Mouse (Mus musculus) leukemia stem cell, adult 10-12 weeks (primary cell): ENCODE results near the gene Rhobtb3. TPM values are rescaled to one million over a fixed set of nuclear protein-coding genes. Genes with fewer than 3 reads are reported as not detected.

Experiments used
- polyA plus RNA-seq: library from polyadenylated mRNA; stranded (reverse); fragments of >175 nt; gene quantifications from 2 replicates; pipeline ENCODE4 v1.2.3, GENCODE M21; 2012; ENCODE audit warnings: low replicate concordance

The Rhobtb3 gene
- 1.6 and 2.6 TPM in 2 replicates for polyA plus RNA-seq

DNA sequence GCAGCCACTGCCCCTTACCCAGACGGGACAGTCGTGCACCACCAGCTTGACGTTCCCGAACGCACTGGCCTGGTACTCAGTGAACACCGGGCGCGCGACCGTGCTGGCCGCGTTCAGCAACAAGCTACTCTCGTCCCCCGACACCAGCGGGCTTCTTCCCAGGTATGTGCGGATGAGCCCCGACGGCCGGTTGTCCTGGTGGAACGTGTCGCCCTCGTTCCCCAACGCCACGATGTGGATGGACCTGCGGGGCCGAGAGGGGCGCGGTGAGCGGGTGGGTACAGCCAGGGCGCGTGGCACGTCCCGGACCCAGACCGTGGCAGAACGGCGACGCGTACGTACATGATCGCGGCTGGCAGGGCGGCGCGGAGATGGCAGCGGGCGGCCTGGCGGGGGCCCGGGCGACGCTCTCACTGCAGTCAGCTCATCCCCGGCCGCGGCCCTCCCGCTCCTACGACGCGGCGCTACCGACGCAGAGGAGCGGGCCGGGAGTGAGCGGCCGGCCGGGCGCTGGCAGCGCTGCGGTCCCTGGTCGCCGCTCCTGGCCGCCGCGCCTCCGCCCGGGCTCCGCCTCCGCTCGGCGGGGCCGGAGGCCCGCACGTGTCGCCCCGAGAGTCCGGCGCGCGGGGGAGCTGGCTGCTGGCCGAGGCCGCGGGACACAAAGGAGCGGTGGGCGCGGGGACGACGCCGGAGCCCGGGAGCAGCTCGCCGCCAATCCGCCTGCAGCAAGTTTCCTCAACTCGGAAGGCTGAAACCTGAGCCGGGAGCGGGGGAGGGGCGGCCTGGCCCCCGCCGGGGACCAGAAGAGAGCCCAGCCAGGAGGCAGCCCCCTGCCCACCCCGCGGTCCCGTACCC, at the start of gene Rhobtb3:
Gene Rhobtb3, minus strand, starts transcription at position 737 of the 855 bp plus-strand sequence.

DNA sequence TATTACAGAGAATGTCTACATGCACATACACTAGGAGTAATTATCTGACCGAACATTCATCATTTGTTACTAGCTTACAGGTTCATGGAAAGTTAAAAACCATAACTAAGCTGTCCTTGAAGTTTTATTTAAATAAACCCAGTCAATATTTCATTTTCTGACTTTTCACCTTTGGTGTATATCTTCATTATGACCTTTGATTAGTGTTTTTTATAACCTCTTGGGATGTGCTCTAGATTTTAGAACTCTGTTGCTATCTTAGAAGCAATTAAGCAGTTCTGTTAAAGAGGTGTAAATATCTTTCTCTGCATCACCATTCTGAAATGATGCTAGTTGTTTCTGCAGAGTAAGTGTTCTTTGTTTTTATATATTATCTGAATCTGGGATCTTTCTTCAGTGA, 23.1 kb upstream of the Rhobtb3 start, which contains the start of gene Spata9:
Gene Spata9, plus strand, starts transcription at position 301 of the 400 bp plus-strand sequence.

GRCm38 (mm10) chr13:75839719-75840481, 103.8 kb downstream of the Rhobtb3 start, which contains the start of gene Glrx:
Gene Glrx (plus strand): TSS chr13:75839868.

Other genes with a start within 250 kb of the Rhobtb3 start
- 35.1 and 41.0 TPM in 2 replicates for gene Ell2, start 237.2 kb downstream of the Rhobtb3 start, polyA plus RNA-seq
- 0.90 and 2.0 TPM in 2 replicates for gene Glrx, start 104.1 kb downstream of the Rhobtb3 start, polyA plus RNA-seq
- gene Spata9, start 23.2 kb upstream of the Rhobtb3 start, polyA plus RNA-seq = not detected in 2 replicates
- 0.48 and 4.4 TPM in 2 replicates for gene Rfesd, start 74.8 kb upstream of the Rhobtb3 start, polyA plus RNA-seq
- gene Gpr150, start 113.1 kb upstream of the Rhobtb3 start, polyA plus RNA-seq = 2.9 and 3.0 TPM in 2 replicates
- gene Arsk, start 154.7 kb upstream of the Rhobtb3 start, polyA plus RNA-seq = 0.08 and 1.6 TPM in 2 replicates
- gene Ttc37, start 154.8 kb upstream of the Rhobtb3 start, polyA plus RNA-seq = 1.0 and 2.6 TPM in 2 replicates